Mouse (Mus musculus) brown adipose tissue, adult 24 weeks (tissue): Measurements from ENCODE around the gene Daglb. TPM values are rescaled to one million over a fixed set of nuclear protein-coding genes. Genes with fewer than 3 reads are reported as not detected.

Experiments used
- H3K27ac ChIP-seq: fragments of 200-500 bp; replicated peaks from 2 replicates; pipeline ENCODE4 v1.5.1; 2012; ENCODE audit warnings: low read depth, mild to moderate bottlenecking, low read length
- H3K4me1 ChIP-seq: fragments of 200-500 bp; 2 replicates; pipeline ENCODE4 v1.6.1; 2012; ENCODE audit warnings: low read length, mixed read lengths; ENCODE audit not compliant: control insufficient read depth, insufficient read depth, insufficient read length
- H3K4me3 ChIP-seq: fragments of 200-500 bp; 2 replicates; pipeline ENCODE4 v1.5.1; 2012; ENCODE audit warnings: low read depth, mild to moderate bottlenecking, low read length, moderate library complexity; ENCODE audit not compliant: insufficient read depth
- polyA plus RNA-seq: library from polyadenylated mRNA; stranded (reverse); fragments of >200 nt; gene quantifications from 2 replicates; pipeline ENCODE4 v1.2.4, GENCODE M21; 2012; ENCODE audit not compliant: missing spikeins, insufficient read depth, insufficient read length

Daglb gene
- polyA plus RNA-seq, 1 experiment, result 4.8 TPM

GRCm38 (mm10) chr5:143501140-143501539, 36.8 kb downstream of the Daglb start:
- Histone ChIP-seq H3K4me1 (no peaks in the 10 kb centered on the region), H3K4me3 (no peak overlapping the region)

GRCm38 (mm10) chr5:143501649-143502048, 37.3 kb downstream of the Daglb start:
- Histone ChIP-seq H3K4me3 (no peak overlapping the region), H3K27ac (no peak overlapping the region), H3K4me1 (no peaks in the 10 kb centered on the region)

More at GRCm38 (mm10) chr5:143501140-143501539, 36.8 kb downstream of the Daglb start:
- H3K27ac ChIP-seq, result no peak overlapping the region

GRCm38 (mm10) chr5:143502899-143503557, 38.6 kb downstream of the Daglb start:
- Histone ChIP-seq H3K4me1 (no peaks in the 10 kb centered on the region), H3K4me3 (no peak overlapping the region), H3K27ac (no peak overlapping the region)

GRCm38 (mm10) chr5:143503740-143504139, 39.4 kb downstream of the Daglb start:
- H3K4me1 ChIP-seq, result peaks cover 3% of the 10 kb centered on the region; the same call in 1 of the 2 replicates
- no peak overlapping the region for H3K27ac ChIP-seq
- H3K4me3 ChIP-seq, result no peak overlapping the region

GRCm38 (mm10) chr5:143504453-143504852, 40.1 kb downstream of the Daglb start:
- H3K4me3 ChIP-seq, result no peak overlapping the region
- no peak overlapping the region for H3K27ac ChIP-seq
- H3K4me1 ChIP-seq, result peaks cover 7% of the 10 kb centered on the region

GRCm38 (mm10) chr5:143505056-143505455, 40.7 kb downstream of the Daglb start:
- Histone ChIP-seq H3K4me3 (no peak overlapping the region), H3K27ac (no peak overlapping the region)

GRCm38 (mm10) chr5:143505545-143505944, 41.2 kb downstream of the Daglb start:
- Histone ChIP-seq H3K4me1 (peaks cover 16% of the 10 kb centered on the region), H3K4me3 (no peak overlapping the region), H3K27ac (no peak overlapping the region)

More at GRCm38 (mm10) chr5:143505056-143505455, 40.7 kb downstream of the Daglb start:
- peaks cover 13% of the 10 kb centered on the region for H3K4me1 ChIP-seq

GRCm38 (mm10) chr5:143509294-143509693, 44.9 kb downstream of the Daglb start:
- no peak overlapping the region for H3K4me3 ChIP-seq
- peak overlapping the region; percentile 47; the same call in 1 of the 2 replicates for H3K27ac ChIP-seq
- peaks cover 35% of the 10 kb centered on the region for H3K4me1 ChIP-seq

GRCm38 (mm10) chr5:143509737-143510136, 45.4 kb downstream of the Daglb start:
- Histone ChIP-seq H3K27ac (peak overlapping the region; percentile 47), H3K4me3 (no peak overlapping the region), H3K4me1 (peaks cover 35% of the 10 kb centered on the region)

GRCm38 (mm10) chr5:143511577-143511976, 47.2 kb downstream of the Daglb start:
- Histone ChIP-seq H3K4me3 (no peak overlapping the region), H3K4me1 (peaks cover 39% of the 10 kb centered on the region), H3K27ac (peak overlapping the region; percentile 62; the same call in 1 of the 2 replicates)

GRCm38 (mm10) chr5:143512305-143512704, 47.9 kb downstream of the Daglb start:
- peaks cover 39% of the 10 kb centered on the region for H3K4me1 ChIP-seq
- H3K27ac ChIP-seq, result peak overlapping the region; percentile 62
- H3K4me3 ChIP-seq, result no peak overlapping the region

GRCm38 (mm10) chr5:143514878-143515277, 50.5 kb downstream of the Daglb start:
- Histone ChIP-seq H3K4me1 (peaks cover 46% of the 10 kb centered on the region), H3K27ac (0 out of 2 replicates have a peak overlapping the region, but pooled peaks have one; percentile 8), H3K4me3 (no peak overlapping the region)

GRCm38 (mm10) chr5:143517005-143517404, 52.6 kb downstream of the Daglb start:
- Histone ChIP-seq H3K4me1 (peaks cover 37% of the 10 kb centered on the region), H3K27ac (no peak overlapping the region), H3K4me3 (no peak overlapping the region)

- Histone ChIP-seq H3K27ac (no peak overlapping the region), H3K4me3 (no peak overlapping the region), H3K4me1 (peaks cover 33% of the 10 kb centered on the region)
Measured at GRCm38 (mm10) chr5:143517436-143517835, 53.1 kb downstream of the Daglb start.

GRCm38 (mm10) chr5:143518045-143518591, 53.7 kb downstream of the Daglb start:
- H3K4me1 ChIP-seq, result peaks cover 32% of the 10 kb centered on the region
- H3K27ac ChIP-seq, result peak overlapping the region; percentile 49
- H3K4me3 ChIP-seq, result no peak overlapping the region

- peak overlapping the region; percentile 19; the same call in 1 of the 2 replicates for H3K27ac ChIP-seq
- 0 out of 2 replicates have a peak overlapping the region, but pooled peaks have one; percentile 7 for H3K4me3 ChIP-seq
- H3K4me1 ChIP-seq, result peaks cover 30% of the 10 kb centered on the region
Measured at GRCm38 (mm10) chr5:143520415-143520814, 56.0 kb downstream of the Daglb start.
